Mouse (Mus musculus): ENCODE measurements around the gene Usp32.
"Not testable (repeated sequence)": the region's sequence is repeated elsewhere in the genome, so short reads cannot be mapped to it uniquely, and the experiment has no call there.

Gene Usp32

GRCm38 (mm10) chr11:85139581-85140540 is at the start of gene Usp32:
Gene Usp32 (minus strand): TSS chr11:85140161.
- peak; percentile 98 for DNase-seq (ENCODE audit: low read depth, low spot score)

- no peak for DNase-seq (ENCODE audit: low read depth, low spot score)
Observed at GRCm38 (mm10) chr11:85189110-85189509, 49.1 kb upstream of the Usp32 start.

GRCm38 (mm10) chr11:85184839-85185238 is 44.9 kb upstream of the Usp32 start:
- no peak for DNase-seq (ENCODE audit: low read depth, low spot score)

GRCm38 (mm10) chr11:85184082-85184481 is 44.1 kb upstream of the Usp32 start:
- peak; percentile 25 for DNase-seq (ENCODE audit: low read depth, low spot score)

DNA sequence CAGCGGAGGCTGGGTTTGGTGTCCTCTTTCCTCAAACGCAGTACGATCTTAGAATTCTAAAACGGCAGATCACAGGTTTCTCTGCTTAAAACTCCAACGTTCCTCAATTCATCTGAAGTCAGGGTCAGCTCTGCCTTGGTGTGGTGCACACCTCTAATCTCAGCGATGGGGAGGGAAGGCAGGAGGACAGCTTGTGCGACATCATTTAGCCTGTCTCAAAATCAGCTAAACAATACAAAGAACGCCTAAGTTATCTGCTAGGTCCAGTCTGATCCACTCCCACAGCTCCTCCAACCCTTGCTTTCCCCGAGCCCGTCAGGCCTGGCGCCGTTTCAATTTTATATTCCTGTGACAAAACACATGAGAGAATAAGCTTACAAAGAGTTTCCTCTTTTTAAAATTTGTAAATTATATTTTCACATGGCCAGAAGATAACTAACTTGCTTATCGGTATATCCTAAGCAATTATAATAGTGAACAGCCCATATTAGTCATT is 43.4 kb upstream of the Usp32 start:
- DNase-seq (ENCODE audit: low read depth, low spot score), result no peak

DNA sequence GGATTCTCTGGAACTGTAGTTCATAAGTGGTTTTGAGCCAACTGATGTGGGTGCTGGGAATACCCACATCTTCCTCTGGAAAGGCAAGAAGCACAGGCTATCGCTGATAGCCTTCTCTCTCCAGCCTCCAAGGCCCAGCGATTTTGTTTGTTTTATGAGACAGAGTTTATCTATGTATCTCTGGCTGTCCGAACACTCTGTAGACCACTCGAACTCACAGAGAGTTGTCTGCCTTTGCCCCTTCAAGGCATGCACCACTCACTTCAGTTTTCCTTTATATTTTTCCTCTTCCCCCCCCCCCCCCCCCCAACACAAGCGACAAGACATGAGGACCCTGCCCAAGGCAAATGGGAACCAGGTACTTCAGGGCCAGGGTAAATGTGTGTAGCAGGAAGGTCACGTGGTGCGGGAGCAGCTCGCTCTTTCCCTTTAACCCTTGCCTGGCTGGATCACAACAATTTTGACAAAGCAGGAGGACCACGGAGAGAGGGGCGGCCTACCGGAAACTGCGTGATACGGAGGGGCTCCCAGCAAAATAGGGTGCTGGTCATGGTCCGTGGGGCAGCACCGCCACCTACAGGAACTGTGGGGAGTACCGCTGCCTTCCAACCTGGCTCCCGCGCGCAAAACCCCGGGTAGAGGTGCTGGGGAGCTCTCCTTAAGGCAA is 42.8 kb upstream of the Usp32 start:
- no peak for DNase-seq (ENCODE audit: low read depth, low spot score)

DNA sequence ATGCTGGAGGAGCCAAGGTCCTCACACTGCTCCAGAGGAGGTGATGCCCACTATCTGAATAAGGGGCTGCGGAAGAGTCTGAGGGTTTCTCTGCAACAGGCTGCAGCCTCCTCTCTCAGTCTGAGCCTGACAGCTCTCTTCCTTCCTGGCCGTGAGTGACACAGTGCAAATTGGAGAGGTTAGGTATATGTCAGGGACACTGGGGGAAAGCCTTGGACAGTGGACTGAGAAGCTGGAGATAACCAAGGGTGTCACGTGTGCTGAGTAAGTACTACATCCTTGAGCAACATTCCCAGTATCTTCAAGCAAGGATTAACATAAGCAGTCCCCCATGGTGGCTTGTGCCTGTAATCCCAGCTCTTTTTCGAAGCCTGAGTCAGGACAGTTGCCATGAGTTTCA is 38.5 kb upstream of the Usp32 start:
- DNase-seq (ENCODE audit: low read depth, low spot score), result no peak

DNA sequence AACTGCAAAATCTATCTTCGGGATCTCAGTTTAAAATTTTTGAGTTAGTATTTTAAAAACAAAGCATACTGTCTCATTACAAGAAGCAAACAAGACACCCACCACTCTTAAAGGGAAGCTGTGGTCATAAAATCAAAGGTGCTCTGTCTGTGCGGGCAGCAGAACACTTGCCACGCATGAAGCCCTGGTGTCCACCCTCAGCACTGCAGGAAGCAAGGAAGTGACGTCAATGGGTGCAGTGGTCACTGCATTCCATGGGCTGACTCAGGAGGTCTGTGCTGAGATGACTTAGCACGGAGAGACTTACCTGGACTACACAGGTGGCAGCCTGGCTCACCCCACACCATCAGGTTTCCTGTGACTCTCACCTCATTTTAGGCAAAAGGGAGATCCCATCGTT is 37.8 kb upstream of the Usp32 start:
- no peak for DNase-seq (ENCODE audit: low read depth, low spot score)

DNA sequence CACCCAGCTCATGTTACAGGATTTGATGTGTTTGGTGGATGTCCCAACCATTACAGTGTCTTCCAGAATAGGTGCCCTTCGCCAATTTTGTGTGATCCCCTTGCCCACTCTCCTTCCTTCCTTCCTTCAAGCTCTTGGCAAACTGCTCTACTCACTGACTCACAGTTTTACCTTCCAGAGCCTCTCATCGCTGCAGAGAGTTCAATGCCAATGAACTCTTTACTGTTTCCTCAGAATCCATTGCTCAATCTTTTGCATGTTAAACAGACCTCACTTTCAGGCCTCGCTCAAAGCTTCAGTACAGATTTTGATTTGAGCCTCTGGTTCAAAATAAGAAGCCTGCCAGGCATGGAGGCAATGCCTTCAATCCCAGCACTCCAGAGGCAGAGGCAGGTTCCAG is 36.0 kb upstream of the Usp32 start:
- no peak for DNase-seq (ENCODE audit: low read depth, low spot score)

DNA sequence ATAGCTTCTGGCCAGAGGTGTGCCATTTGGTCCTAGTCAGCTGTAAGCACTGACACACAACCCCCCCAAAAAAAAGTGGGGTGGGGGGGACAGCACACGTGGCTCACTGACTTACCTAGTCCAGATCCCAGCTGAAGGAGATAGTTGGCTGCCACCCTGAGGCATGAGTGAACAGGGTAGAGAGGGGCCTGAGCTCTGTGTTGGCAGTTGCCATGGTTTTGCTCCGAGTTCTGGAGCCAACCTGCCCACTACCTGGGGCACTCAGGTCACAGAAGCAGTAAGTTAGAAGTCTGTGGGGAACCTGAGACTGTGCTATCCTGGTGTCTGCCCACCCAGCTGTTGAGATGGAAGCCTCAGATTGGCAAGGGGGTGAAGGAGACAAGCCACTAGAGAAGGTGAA is 30.9 kb upstream of the Usp32 start:
- no peak for DNase-seq (ENCODE audit: low read depth, low spot score)

GRCm38 (mm10) chr11:85170058-85170740 is 30.2 kb upstream of the Usp32 start, which contains the start of gene 1700125H20Rik:
Gene 1700125H20Rik (plus strand): TSS chr11:85170404.
- peak; percentile 63 for DNase-seq (ENCODE audit: low read depth, low spot score)

DNA sequence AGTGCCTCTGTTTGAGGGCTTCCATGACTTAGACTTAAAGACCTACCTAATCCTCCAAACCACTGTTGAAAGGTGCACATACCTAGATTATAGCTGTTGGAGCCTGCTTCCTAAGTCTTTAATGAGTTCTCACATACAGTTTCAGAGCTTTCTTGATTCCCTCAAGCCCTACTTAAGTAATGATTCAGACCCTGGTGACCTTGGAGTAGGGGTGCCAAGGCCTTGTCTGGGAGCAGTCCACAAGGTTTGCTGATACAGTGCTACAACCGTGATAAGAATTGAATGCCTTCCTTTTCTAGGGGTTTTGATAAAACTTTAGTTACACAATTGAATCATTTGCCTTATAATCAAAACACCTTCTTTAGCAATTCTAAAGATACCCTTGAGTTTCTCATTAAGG is 27.5 kb upstream of the Usp32 start:
- DNase-seq (ENCODE audit: low read depth, low spot score), result no peak

DNA sequence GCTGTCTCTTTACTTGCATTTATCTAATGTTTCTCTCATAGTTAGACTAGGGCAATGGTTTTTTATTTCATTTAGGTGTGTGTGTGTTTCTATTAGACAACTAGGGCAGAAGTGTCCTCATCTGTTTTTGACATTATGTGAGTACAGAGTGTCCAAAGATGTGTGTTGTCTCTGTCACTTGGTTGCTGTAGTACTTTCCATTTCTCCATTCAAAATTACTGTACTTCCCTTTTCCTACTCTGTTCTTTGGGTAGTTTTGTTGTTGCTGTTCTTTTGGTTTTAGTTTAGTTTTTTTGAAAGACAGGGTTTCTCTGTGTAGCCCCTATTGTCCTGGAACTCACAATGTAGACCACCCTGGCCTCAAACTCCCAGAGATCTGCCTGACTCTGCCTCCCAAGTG is 24.4 kb upstream of the Usp32 start:
- DNase-seq (ENCODE audit: low read depth, low spot score), result no peak

- DNase-seq (ENCODE audit: low read depth, low spot score), result not testable (repeated sequence)
Observed at GRCm38 (mm10) chr11:85163014-85163413, 23.1 kb upstream of the Usp32 start.

- DNase-seq (ENCODE audit: low read depth, low spot score), result no peak
Observed at GRCm38 (mm10) chr11:85157301-85157700, 17.3 kb upstream of the Usp32 start.

GRCm38 (mm10) chr11:85152256-85152930 is 12.4 kb upstream of the Usp32 start:
- no peak for DNase-seq (ENCODE audit: low read depth, low spot score)

- no peak for DNase-seq (ENCODE audit: low read depth, low spot score)
Observed at GRCm38 (mm10) chr11:85138776-85139474, 1.0 kb downstream of the Usp32 start.

DNA sequence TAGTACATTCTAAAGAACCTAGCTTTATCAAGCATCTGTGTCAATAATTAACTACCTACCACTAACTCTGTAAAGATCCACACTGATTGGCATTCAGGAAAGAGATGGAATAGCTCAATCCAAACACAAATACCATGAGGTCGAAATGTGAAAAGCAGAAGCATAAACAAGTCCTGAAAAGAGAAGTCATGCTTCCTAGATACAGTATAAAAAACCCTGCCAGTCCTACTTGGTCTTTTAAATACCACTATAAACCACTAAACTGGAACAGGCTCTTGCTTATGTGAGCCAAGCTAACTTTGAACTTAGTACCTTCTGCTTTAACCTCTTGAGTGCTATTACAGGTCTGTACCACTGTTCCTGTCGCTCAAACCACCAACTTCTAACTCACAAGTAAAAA is 8.4 kb downstream of the Usp32 start:
- no peak for DNase-seq (ENCODE audit: low read depth, low spot score)

- no peak for DNase-seq (ENCODE audit: low read depth, low spot score)
Observed at GRCm38 (mm10) chr11:85128883-85129282, 11.1 kb downstream of the Usp32 start.

DNA sequence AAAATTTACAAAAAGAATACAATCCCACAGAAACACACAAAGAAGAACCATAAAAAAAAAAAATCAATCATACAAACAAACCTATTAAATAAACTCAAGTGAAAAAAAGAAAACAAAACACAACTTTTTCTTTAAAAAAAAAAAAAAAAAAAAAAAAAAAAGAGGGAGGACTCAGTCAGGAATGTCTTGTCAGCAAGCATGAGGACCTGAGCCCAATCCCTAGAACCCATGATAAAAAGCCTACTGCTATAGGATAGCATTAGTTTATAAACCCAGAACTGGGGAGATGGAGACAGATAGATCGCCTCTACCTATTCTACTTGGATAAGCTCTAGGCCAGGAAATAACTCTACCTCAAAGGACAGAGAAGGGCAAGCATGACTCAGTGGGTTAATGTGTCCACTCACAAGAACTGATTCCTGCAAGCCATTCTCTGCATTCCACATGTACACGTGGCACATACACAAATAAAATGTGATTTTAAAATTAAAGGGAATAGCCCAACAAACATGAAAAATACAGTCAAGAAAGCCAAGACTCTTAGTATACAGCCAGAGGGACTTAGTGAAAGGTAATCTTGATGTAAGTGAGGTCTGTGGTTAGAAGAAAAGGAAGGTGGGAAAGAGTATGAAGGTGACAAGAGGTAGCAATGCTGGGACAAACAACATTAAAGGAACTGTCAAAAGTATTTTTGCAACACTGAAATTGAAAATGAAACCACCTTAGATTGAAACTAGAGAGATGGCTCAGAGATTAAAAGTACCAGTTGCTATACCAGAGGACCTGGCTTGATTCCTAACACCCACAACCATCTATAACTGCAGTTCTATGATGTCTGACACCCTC is 13.5 kb downstream of the Usp32 start:
- DNase-seq (ENCODE audit: low read depth, low spot score), result no peak
